Mouse (Mus musculus) right cerebral cortex, adult 2 months (tissue): Measurements from ENCODE around the gene Olfr54.
"Not testable (repeated sequence)": the region's sequence is repeated elsewhere in the genome, so short reads cannot be mapped to it uniquely, and the experiment has no call there.

Experiments
- DNase-seq, 2 experiments: peaks; one replicate each; pipeline ENCODE4 v3.0.0; 2021 to 2022; ENCODE audit warnings: low spot score in 2 of 2

Gene Olfr54

DNA sequence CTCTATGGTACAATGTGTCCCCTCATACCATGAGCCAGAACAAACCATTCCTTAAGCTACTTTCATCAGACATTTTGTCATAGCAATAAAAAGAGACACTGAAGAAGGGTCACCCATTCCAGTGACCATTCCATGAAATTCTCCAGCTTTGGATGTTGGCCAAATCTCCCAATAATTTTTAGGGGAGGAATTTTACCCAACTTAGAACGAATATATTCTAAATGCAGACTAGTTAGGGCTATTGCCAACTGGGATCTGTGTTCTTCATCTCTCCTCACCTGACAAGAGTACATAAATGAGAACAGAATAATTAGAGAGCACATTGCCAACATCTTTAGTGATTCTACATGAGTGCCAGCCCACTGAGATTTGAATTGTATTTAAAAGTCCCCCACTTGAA is at the start of gene Olfr54:
Gene Olfr54 (plus strand): TSS at position 301 of the 400 bp plus-strand sequence.
- DNase-seq: no peak

DNA sequence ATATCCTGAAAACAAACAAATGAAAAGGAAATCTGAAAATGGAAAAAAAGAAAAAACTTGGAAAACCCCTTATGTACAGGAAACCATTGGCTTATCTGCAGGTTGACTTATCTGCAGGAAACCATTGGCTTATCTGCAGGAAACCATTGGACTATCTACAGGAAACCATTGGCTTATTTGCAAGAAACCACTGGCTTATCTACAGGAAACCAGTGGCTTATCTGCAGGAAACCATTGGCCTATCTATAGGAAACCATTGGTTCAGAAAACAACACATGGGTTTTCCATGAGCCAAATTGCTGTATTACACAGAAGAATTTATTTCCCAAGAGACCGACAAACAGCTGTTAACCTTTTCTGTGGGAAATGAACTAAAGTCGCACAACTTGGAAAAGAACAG is 49.1 kb upstream of the Olfr54 start:
- DNase-seq: no peak

DNA sequence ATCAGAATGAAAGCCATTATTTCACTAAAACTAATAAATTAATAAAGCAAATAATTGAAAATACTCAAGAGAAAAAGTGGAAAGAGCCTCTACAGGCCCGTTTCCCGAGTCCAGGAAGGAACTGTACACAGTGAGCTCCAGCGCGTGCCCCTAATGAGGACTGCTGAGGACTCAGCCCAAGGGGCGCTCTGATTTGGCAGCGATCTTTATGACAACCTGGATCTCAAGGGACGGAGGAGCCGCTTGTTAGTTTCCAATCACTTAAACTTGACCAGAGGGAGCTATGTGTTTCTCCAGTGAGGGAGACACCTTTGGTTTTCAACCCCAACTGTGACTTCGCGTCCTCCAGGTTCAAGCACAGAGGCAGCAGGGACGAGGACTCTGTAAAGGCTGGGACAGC is 47.8 kb upstream of the Olfr54 start, which contains the start of gene Olfr1378:
Gene Olfr1378 (plus strand): TSS at position 301 of the 400 bp plus-strand sequence.
- DNase-seq: no peak

DNA sequence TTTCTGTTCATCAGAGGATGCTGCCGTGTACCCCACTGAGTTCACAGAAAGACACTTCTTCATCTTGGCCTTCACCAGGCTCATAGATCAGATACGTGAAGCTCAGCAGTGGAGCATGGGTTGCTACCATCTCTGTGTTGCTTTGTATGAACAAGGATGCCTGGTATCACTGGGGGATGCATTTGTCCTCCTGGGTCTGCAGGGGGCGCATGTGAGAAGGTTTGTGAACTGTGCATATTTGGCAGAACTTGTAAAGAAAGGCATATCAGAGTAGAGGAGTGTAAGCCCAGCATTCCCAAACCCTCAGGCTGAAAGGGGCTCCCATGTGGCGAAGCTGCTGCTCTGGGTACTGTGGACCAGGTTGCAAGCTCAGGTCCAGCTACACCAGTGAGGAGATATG is 36.8 kb upstream of the Olfr54 start:
- no peak for DNase-seq

DNA sequence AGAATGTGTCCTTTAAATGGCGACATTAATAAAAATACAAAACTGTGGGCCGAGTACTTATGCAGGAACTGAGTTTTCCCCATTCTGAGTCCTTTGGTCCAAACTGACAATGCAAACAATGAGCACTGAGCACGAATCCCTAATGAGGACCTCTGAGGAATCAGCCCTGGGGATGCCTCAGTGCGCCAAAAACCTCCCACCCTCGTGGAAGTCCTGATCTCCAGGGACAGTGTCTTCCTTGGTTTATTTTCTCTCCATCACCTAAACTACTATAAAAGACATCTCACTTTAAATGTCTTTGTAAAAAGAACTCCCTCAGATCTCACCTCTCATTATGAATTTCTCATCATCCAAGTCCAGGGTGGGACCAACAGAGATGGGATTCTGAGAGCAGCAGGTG is 32.4 kb upstream of the Olfr54 start, which contains the start of gene Olfr1377:
Gene Olfr1377 (plus strand): TSS at position 301 of the 400 bp plus-strand sequence.
- DNase-seq: no peak

DNA sequence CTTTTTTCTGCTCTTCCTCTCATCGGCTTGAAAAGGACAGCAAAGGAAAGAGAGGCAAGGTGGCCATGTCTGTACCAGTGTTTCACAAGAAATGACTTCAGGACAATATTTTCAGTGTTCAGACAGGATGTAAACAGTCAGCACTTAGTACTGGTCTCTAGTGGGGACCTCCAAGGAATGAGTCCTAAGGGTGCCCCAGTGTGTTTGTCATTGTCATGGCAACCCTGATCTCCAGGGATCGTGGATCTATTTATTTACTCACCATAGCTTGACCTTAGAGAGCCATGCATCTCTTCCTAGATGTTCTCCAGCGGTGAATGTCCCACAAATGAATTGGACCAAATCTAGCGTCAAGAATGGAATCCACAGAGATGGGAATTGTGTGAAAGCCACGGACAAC is 10.7 kb upstream of the Olfr54 start, which contains the start of gene Olfr51:
Gene Olfr51 (plus strand): TSS at position 301 of the 400 bp plus-strand sequence.
- no peak for DNase-seq

DNA sequence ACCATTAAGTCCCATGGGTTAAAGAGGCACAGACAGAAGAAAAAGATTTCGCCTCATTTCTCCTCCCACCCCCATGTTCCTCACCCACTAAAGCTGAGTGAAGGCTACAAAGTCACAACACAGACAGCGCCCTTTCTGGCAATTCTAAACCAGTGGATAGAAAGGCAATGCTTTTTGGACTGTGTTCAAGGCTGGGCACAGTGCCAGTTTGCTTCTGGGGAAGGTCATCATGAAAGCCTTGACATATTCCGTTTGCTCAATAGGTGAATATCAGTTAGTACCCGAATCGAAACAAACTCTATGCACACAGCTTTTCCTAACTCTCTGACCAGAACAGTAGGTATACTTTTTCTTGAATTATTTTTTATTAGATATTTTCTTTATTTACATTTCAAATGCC is 2.2 kb upstream of the Olfr54 start:
- no peak for DNase-seq

DNA sequence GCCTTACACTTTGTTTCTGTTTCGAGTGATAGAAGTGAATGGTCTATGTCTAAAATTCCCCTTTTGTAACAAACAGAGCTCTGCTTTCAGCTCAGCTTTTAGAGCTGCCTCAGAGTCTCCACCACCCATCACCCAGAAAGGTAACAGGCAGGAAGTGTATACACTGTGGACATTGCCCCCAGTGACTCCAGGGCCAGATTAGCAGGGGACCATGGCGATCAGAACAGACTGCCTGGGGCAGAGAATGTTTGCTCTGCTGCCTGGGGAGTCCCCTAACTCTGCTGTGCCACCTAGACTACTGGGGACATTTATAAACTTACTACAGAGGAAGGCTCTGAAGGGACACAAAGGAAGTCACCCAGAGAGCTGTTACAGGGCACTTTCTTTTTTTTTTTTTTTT is 2.3 kb downstream of the Olfr54 start:
- no peak for DNase-seq

DNA sequence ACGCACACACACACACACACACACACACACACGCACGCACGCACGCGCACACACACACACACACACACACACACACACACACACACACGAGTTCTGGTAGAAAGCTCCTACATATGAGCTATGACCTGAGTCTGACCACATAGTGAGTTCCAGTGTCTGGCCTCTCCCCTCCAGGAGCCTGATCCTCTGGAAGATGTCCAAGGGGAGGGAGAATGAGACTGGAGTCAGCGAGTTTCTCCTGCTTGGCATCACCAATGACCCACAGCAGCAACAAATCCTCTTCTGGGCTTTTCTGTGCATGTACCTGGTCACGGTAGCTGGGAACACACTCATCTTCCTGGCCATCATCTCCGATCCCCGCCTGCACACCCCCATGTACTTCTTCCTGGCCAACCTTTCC is 12.8 kb downstream of the Olfr54 start:
- DNase-seq: not testable (repeated sequence)

DNA sequence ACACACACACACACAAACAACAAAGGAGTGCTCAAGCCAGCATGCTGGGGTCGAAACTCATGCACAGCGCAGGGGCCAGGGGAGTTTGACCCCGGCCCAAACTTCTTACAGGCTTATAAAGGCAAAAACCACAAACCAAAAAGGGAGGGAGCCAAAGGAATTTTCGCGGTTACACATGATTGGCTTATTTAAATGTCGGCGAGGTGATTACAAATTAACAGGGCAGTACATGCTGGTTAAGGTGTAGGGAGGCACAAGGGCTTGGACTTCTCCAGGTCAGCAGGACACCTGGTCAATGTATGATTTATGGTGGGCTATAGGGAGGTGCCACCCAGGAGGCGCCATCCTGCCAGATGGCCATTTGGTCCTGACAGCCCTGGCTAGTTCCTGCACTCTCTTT is 15.3 kb downstream of the Olfr54 start:
- DNase-seq: not testable (repeated sequence)

DNA sequence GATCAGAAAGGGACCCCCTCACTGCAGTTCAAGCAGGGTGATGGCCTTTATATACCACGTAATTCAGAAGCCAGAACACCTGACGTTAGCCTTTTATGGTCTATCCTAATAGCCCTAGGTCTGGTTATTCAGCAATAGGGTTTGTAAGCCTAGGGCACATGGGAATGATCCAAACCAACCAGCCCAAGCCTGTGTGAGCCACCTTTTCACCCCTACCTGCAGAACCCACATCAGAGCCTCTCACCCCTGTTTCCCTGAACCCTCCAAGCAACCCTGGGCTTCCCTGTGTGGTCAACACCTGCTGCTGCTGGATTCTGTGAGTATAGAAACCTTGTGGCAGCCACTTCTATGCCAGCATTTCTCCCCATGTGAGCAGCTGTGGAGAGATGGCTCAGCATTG is 16.2 kb downstream of the Olfr54 start:
- no peak for DNase-seq

DNA sequence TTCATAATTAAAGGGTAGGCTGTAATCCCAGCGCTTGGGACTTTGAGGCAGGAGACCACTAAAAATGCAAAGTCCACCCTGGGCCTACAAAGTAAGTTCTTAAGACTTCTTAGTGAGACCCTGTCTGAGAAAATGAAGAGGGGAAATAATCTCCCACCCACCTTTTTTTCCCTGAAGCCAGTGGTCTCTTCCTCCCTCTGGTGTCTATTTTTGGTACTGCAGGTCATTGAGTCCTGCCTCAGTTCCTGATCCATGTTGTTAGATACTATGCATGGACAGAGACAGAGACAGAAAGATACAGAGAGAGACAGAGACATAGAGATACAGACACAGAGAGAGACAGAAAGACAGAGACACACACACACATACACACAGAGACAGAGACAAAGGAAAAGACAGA is 18.8 kb downstream of the Olfr54 start:
- peak in 1 of 2 experiments; percentile 24 for DNase-seq

DNA sequence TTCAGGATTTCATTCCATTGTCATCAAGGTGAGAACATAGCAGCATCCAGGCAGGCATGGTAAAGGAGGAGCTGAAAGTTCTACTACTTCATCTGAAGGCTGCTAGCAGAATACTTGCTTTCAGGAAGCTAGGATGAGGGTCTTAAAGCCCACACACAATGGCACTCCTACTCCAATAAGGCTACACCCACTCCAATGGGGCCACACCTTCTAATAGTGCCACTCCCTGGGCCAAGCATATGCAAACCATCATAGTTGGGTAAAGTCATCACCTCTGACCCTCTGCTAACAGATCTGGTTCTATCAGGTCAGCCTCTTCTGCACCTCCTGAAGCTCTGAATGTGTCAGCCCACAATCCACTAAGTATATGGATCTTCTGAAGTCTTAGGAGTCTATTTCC is 20.1 kb downstream of the Olfr54 start:
- DNase-seq: not testable (repeated sequence)

DNA sequence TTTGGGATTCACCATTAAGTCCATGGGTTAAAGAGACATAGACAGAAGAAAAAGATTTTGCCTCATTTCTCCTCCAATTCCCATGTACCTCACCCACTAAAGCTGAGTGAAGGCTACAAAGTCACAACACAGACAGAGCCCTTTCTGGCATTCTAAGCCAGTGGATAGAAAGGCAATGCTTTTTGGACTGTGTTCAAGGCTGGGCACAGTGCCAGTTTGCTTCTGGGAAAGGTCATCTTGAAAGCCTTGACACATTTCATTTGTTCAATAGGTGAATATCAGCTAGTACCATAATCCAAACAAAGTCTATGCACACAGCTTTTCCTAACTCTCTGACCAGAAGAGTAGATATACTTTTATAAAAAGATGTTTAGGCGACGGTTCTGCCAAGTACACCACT is 21.9 kb downstream of the Olfr54 start:
- no peak for DNase-seq

DNA sequence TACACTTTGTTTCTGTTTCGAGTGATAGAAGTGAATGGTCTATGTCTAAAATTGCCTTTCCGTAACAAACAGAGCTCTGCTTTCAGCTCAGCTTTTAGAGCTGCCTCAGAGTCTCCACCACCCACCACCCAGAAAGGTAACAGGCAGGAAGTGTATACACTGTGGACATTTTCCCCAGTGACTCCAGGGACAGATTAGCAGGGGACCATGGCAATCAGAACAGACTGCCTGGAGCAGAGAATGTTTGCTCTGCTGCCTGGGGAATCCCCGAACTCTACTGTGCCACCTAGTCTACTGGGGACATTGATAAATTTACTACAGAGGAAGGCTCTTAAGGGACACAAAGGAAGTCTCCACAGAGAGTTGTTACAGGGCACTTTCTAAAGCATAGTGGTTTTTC is 30.7 kb downstream of the Olfr54 start:
- not testable (repeated sequence) for DNase-seq

DNA sequence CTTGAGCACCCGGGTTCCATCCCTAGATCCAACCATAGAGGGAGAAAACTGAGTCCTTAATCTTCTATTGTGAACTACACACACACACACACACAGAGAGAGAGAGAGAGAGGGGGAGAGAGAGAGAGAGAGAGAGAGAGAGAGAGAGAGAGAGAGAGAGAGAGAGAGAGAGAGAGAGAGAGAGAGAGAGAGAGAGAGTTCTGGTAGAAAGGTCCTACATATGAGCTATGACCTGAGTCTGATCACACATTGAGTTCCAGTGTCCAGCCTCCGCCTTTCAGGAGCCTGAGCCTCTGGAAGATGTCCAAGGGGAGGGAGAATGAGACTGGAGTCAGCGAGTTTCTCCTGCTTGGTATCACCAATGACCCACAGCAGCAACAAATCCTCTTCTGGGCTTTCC is 33.8 kb downstream of the Olfr54 start, which contains the start of gene Olfr1375:
Gene Olfr1375 (plus strand): TSS at position 301 of the 400 bp plus-strand sequence.
- DNase-seq: not testable (repeated sequence)

DNA sequence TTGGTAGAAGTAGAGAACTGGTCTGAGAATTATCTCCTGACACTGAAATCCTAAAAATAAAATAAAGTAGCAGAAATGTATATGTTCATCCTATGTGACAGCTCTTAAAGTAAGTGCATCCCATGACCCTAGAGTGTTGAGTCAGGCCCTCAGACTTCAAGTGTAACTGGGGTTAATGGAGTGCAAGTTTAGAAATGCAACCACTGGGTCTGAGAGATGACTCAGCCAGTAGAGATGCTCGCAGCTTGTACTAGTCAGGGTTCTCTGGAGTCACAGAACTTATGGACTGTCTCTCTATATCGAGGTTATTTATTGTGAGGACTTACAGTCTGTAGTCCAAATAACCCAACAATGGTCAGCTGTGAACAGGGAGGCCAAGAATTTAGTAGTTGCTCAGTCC is 37.6 kb downstream of the Olfr54 start:
- DNase-seq: no peak

DNA sequence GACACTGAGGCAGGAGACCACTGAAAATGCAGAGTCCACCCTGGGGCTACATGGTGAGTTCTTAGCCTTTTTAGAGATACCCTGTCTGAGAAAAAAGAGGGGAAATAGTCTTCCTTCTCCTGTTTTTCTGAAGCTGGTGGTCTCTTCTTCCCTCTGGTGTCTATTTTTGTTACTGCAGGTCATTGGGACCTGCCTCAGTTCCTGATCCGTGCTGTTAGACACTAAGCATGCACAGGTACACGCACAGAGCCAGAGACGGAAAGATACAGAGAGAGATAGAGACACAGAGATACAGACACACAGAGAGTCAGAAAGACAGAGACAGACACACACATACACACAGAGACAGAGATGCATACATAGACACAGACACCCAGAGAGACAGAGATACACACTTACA is 39.2 kb downstream of the Olfr54 start:
- no peak for DNase-seq

DNA sequence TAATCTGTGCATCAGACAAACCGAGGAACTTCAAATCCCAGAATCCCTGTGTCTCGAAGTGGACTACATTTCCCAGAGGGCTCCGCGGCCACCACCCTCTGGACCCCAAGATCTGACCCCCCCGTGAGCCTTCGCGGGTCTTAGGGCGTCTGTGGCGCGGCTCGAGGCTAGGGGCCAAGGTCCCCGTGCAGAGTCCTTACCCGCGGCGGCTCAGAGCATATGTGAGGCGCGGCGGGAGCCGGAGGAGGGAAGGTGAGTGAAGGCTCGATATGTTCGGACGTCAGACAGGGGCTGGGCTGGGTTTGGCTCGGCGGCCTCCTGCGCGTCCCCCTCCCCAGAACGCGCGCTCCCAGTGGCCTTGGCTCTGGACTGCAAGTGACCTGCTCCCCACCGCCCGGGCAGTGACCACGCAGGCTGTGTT is 45.1 kb downstream of the Olfr54 start, which contains the start of gene Zfp354a:
Gene Zfp354a (plus strand): TSS at position 107 of the 421 bp plus-strand sequence.
- peak; percentile 79 to 80 for DNase-seq

DNA sequence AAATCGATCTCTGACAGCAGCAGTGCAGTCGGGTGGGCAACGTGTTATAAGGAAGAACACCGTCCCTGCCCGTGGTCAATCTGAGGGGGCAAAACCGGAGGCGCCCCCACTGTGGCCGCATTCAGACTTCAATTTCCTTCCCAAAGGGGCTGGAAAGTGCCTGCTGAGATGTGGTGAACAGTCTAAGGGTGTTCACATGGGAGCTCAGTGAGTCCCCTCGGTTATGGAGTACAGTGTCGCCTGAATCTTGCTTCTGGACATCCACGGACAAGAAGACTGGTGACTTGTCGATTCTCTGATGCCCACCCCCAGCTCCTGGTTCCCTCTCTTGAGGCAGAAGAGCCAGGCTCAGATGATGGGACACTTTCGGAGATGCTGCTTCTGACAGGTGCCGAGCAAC is 45.6 kb downstream of the Olfr54 start:
- no peak for DNase-seq

DNA sequence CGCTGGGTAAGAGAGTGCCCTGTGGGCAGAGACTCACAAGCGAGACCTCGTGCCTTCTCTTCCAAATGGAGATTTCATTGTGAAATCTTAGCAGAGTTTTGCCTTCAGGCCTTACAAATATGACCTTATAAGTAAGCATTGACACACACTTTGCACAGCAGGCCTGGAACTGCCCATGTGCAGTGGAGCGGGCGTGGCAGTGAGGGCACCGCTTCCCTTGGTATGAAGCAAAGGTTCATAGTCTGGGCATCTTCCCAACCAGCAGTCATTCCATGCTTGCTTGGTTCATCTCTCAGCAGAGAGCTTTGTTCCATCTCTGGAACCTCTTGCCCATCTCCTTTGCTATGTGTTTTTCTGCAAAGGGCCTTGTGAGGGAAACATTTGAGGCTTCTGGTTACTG is 46.9 kb downstream of the Olfr54 start:
- no peak for DNase-seq

DNA sequence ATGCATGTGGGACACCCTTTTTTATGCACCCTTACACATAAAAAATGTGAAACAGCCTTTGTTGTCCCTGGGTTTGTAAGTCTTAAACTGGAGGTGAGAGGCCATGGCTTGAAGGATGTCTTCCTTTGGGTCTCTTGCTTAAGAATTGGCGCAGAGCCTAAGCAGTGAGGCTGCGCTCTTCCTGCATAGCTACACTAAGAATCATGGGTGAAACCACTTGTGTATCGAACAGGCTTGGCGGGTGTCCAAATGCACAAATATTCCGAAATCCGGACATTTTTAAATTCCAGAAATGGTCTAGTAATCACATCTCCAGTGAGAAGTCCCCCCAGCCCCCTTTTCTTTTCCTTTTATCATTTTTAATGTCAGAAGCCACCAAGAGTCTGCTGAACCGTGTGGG is 49.2 kb downstream of the Olfr54 start:
- no peak for DNase-seq

DNA sequence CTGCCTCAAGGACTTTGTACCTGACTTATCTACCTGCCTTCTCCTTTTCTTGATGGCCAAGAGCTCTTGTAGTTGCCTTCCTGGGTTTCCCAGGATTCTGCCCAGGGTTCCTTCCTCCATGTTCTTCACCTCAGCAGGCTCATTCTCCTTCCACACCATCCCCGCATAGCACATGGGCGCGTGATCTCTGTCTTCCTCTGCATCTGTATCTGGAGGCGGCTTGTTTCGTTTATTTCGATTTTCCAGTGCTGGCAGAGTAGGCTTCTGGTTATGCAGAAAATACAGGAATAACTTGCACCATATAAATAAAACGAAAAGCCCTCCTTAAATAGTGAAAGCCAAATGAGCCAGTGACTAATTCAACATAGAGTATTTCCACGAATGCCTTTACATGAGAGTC is 49.8 kb downstream of the Olfr54 start:
- DNase-seq: peak; percentile 31 to 53
